Mouse (Mus musculus): ENCODE results near the gene Rpl37. TPM values are rescaled to one million over a fixed set of nuclear protein-coding genes. Genes with fewer than 3 reads are reported as not detected.

The Rpl37 gene
- total RNA-seq, 2 experiments from 2014 or later = 399 to 467 TPM

GRCm38 (mm10) chr15:5152171-5152570, 35.7 kb downstream of the Rpl37 start:
- no peak for DNase-seq

DNA sequence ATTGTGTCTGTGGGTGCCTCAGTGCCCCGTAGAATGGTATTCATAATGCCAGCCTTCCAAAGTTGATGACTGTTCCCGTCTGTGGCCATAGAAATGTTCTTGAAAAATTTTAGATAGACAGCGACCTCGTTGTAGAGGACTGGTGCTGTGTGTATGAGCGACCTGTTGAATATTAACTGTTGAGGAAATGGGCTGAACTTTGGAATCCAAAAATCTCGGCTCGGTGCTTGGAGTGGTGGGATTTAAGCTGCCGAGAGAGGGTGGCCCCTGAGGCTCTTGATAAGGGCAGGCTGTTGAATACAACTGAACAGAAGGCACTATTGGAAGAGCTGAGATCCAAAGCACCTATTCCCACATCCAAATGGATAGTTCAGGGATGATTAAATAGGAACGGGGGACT, 38.2 kb downstream of the Rpl37 start:
- no peak for DNase-seq

DNA sequence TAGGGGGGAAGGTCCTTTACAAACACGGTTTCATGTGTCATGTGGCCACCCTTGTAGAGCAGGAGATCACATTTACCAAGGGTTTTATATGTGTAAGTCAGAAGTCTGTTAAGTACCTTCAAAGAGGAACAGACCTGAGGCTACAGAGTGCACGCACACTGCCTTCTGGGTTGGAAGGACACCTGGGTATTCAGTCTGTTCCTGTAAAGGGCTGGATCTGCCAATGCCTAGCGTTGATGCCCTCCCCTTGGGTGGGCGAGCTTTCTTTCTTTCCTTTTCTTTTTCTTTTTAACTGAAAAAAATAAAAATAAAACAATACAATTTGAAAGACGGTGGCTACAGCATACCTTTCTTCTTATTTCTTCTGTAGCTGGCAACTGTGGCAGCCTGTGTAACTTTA, 38.6 kb downstream of the Rpl37 start:
- no peak for DNase-seq

- DNase-seq = no peak
These were observed 39.9 kb downstream of the Rpl37 start for GRCm38 (mm10) chr15:5156355-5156754.

- DNase-seq = no peak
These were observed 40.9 kb downstream of the Rpl37 start for GRCm38 (mm10) chr15:5157386-5157785.

DNA sequence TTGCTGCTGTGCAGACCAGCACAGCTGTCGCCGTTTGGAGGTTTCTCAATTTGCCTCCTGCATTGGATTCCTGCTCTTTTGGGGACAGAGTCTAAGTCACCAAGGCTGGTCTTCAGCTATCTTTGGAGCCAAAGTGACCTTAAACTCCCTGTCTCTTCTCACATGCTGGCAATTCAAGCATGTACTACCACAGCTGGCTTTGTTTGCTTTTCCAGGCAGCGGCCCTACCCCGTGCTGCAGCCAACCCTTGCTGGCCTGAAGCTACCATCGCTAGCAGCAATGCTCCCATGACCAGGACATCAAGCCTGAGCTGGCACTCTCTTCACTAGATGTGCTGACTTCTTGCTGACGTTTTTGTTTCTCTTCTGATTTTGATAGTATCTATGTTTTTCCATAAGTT, 42.4 kb downstream of the Rpl37 start:
- DNase-seq = peak in 1 of 2 experiments; percentile 7

GRCm38 (mm10) chr15:5165121-5165773, 48.8 kb downstream of the Rpl37 start:
- no peak for DNase-seq

Other genes with a start within 250 kb of the Rpl37 start
- gene Mroh2b, start 217.9 kb upstream of the Rpl37 start, total RNA-seq (2021) = not detected
- 10 to 100 TPM; 10.8 to 22.5 TPM for gene C7, start 52.9 kb upstream of the Rpl37 start, total RNA-seq (2021)
- gene Card6, start 8.1 kb upstream of the Rpl37 start, total RNA-seq (2021) = 1 to 10 TPM; 6.5 to 7.4 TPM
- gene Prkaa1, start 27.2 kb downstream of the Rpl37 start, total RNA-seq (2021) = 10 to 100 TPM; 35.1 to 39.9 TPM
- gene Ttc33, start 68.9 kb downstream of the Rpl37 start, total RNA-seq (2021) = 10 to 100 TPM; 53.0 to 67.1 TPM
- gene Ptger4, start 127.5 kb downstream of the Rpl37 start, total RNA-seq (2021) = 1 to 10 TPM; 1.0 to 1.2 TPM

All from adrenal gland, postnatal 36 days (tissue).